Mouse (Mus musculus) neural tube, embryonic 11.5 days (tissue): ENCODE results near the gene Gltp. TPM values are rescaled to one million over a fixed set of nuclear protein-coding genes. Genes with fewer than 3 reads are reported as not detected.

Source experiments
- microRNA-seq: library from miRNA; unstranded; fragments of <30 nt; microRNA quantifications from one replicate; pipeline ENCODE4, GENCODE M21; 2016
- polyA plus RNA-seq: library from polyadenylated mRNA; unstranded; fragments of >200 nt; fragmentation: Nextera tagmentation; extraction: Ambion mirVana; gene quantifications from 2 replicates; pipeline ENCODE4 v1.2.1, GENCODE M21; 2014

Gene Gltp
- polyA plus RNA-seq, 1 experiment from 2014 or later, result 72.6 TPM

Small RNAs within 50 kb of the gene (microRNA-seq; reads per million reads assigned to microRNA genes)
- not detected for gene Mir7028

Other genes with a start within 250 kb of the Gltp start
- gene Mmab, start 246.9 kb downstream of the Gltp start, polyA plus RNA-seq, result 25.1 and 29.2 TPM in 2 replicates
- gene Mvk, start 246.7 kb downstream of the Gltp start, polyA plus RNA-seq, result 64.1 and 66.5 TPM in 2 replicates
- 5.0 and 7.5 TPM in 2 replicates for gene Fam222a, start 123.0 kb downstream of the Gltp start, polyA plus RNA-seq
- gene Trpv4, start 32.6 kb downstream of the Gltp start, polyA plus RNA-seq, result 0.32 and 0.81 TPM in 2 replicates
- 12.8 and 14.3 TPM in 2 replicates for gene Tchp, start 16.8 kb upstream of the Gltp start, polyA plus RNA-seq
- 75.4 and 88.6 TPM in 2 replicates for gene Ankrd13a, start 83.7 kb upstream of the Gltp start, polyA plus RNA-seq
- 35.1 and 46.9 TPM in 2 replicates for gene Git2, start 84.5 kb upstream of the Gltp start, polyA plus RNA-seq
- 162 TPM in 2 replicates for gene 1500011B03Rik, start 132.5 kb upstream of the Gltp start, polyA plus RNA-seq
- gene 4930519G04Rik, start 162.7 kb upstream of the Gltp start, polyA plus RNA-seq, result not detected in 2 replicates
- gene Gm9936, start 167.7 kb upstream of the Gltp start, polyA plus RNA-seq, result 0.39 and 0.54 TPM in 2 replicates
- 0.81 and 1.8 TPM in 2 replicates for gene Oasl2, start 206.0 kb upstream of the Gltp start, polyA plus RNA-seq
- 0.20 TPM in 1 of 2 replicates, not detected in the other for gene Oasl1, start 232.3 kb upstream of the Gltp start, polyA plus RNA-seq